Mouse (Mus musculus): ENCODE measurements around the gene Tor1aip2. TPM values are rescaled to one million over a fixed set of nuclear protein-coding genes. Genes with fewer than 3 reads are reported as not detected.

Gene Tor1aip2
- polyA plus RNA-seq, 1 experiment from 2014 or later, result 53.9 TPM

DNA sequence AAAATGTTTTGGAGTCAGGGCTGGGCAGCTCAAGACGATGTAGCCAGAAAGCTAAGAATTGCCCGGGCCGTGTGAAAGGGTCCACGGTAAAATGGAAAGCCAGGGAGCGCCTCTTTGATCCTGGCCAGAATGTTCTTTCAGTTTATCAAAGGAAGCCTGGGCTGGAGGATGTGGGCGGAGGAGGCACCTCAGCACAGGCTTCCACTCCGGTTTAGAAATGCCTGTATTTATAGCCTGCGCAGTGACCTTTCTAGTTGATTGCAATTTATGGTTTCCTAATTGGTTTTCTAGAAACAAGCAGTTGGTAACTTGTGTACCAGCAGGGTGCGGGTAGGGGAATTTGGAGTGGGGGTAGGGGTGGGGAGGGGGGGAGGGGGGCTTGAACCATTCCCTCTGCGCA lies 73.2 kb downstream of the Tor1aip2 start:
- no peaks in the 10 kb centered on the region for H3K4me1 ChIP-seq (ENCODE audit: control insufficient read depth, low read depth, low read length)
- no peaks in the 10 kb centered on the region for H3K9me3 ChIP-seq (replicated peaks; ENCODE audit: control insufficient read depth, low read length)
- no peaks in the 10 kb centered on the region for H3K27me3 ChIP-seq (ENCODE audit: control insufficient read depth, insufficient read depth, low read depth, low read length)
- H3K4me2 ChIP-seq (ENCODE audit: low read depth, low read length), result no peak overlapping the region
- no peaks in the 10 kb centered on the region for H3K36me3 ChIP-seq (ENCODE audit: control insufficient read depth, insufficient read depth)
- WGBS (ENCODE audit: insufficient replicate concordance), result 24% methylated on average over 10 of the region's 10 CpGs
- H3K9ac ChIP-seq (ENCODE audit: low read depth, low read length), result no peak overlapping the region
- no peak overlapping the region for H3K4me3 ChIP-seq (ENCODE audit: low read depth, low read length)
- no peak for ATAC-seq (ENCODE audit: low read depth)
- no peak overlapping the region for H3K27ac ChIP-seq (ENCODE audit: low read length)

GRCm38 (mm10) chr1:156111090-156111489 lies 75.9 kb downstream of the Tor1aip2 start:
- Histone ChIP-seq H3K4me3 (ENCODE audit: low read depth, low read length) (no peak overlapping the region), H3K9me3 (replicated peaks; ENCODE audit: control insufficient read depth, low read length) (no peaks in the 10 kb centered on the region), H3K4me2 (ENCODE audit: low read depth, low read length) (no peak overlapping the region), H3K27ac (ENCODE audit: low read length) (no peak overlapping the region), H3K27me3 (ENCODE audit: control insufficient read depth, insufficient read depth, low read depth, low read length) (no peaks in the 10 kb centered on the region), H3K9ac (ENCODE audit: low read depth, low read length) (no peak overlapping the region), H3K36me3 (ENCODE audit: control insufficient read depth, insufficient read depth) (no peaks in the 10 kb centered on the region), H3K4me1 (ENCODE audit: control insufficient read depth, low read depth, low read length) (peaks cover 6% of the 10 kb centered on the region)
- no peak for ATAC-seq (ENCODE audit: low read depth)
- WGBS (ENCODE audit: insufficient replicate concordance), result 70% methylated on average over 9 of the region's 9 CpGs

DNA sequence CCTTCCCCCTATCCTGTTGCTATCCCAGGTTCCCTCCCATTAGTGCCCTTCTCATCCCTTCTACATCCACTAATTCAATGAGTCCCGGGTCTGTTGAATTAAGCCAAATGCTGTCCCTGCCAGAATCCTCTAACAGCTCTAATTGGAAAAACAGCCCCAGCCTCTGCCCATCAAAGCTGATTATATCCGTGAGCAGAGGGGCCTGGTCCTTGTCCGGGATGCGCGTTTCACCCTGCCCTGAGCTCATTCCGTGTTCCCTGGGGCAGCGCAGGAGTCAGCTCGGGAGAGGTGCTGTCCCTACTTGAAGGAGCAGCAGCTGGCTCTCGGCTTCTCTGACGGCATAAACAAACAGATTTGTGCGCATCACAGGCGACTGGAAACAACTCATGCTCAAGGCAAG lies 76.5 kb downstream of the Tor1aip2 start:
- H3K36me3 ChIP-seq (ENCODE audit: control insufficient read depth, insufficient read depth), result no peaks in the 10 kb centered on the region
- H3K4me3 ChIP-seq (ENCODE audit: low read depth, low read length), result no peak overlapping the region
- H3K9me3 ChIP-seq (replicated peaks; ENCODE audit: control insufficient read depth, low read length), result no peaks in the 10 kb centered on the region
- H3K9ac ChIP-seq (ENCODE audit: low read depth, low read length), result no peak overlapping the region
- no peak overlapping the region for H3K4me2 ChIP-seq (ENCODE audit: low read depth, low read length)
- H3K27ac ChIP-seq (ENCODE audit: low read length), result no peak overlapping the region
- no peaks in the 10 kb centered on the region for H3K27me3 ChIP-seq (ENCODE audit: control insufficient read depth, insufficient read depth, low read depth, low read length)
- ATAC-seq (ENCODE audit: low read depth), result no peak
- WGBS (ENCODE audit: insufficient replicate concordance), result 62% methylated on average over 12 of the region's 12 CpGs
- peaks cover 6% of the 10 kb centered on the region for H3K4me1 ChIP-seq (ENCODE audit: control insufficient read depth, low read depth, low read length)

- H3K4me3 ChIP-seq (ENCODE audit: low read depth, low read length), result no peak overlapping the region
- no peak overlapping the region for H3K27ac ChIP-seq (ENCODE audit: low read length)
- 70% methylated on average over 7 of the region's 7 CpGs for WGBS (ENCODE audit: insufficient replicate concordance)
- no peaks in the 10 kb centered on the region for H3K9me3 ChIP-seq (replicated peaks; ENCODE audit: control insufficient read depth, low read length)
- H3K9ac ChIP-seq (ENCODE audit: low read depth, low read length), result no peak overlapping the region
- no peaks in the 10 kb centered on the region for H3K36me3 ChIP-seq (ENCODE audit: control insufficient read depth, insufficient read depth)
- no peak overlapping the region for H3K4me2 ChIP-seq (ENCODE audit: low read depth, low read length)
- H3K4me1 ChIP-seq (ENCODE audit: control insufficient read depth, low read depth, low read length), result peaks cover 6% of the 10 kb centered on the region
- H3K27me3 ChIP-seq (ENCODE audit: control insufficient read depth, insufficient read depth, low read depth, low read length), result no peaks in the 10 kb centered on the region
- no peak for ATAC-seq (ENCODE audit: low read depth)
Measured at GRCm38 (mm10) chr1:156112142-156112541, 76.9 kb downstream of the Tor1aip2 start.

DNA sequence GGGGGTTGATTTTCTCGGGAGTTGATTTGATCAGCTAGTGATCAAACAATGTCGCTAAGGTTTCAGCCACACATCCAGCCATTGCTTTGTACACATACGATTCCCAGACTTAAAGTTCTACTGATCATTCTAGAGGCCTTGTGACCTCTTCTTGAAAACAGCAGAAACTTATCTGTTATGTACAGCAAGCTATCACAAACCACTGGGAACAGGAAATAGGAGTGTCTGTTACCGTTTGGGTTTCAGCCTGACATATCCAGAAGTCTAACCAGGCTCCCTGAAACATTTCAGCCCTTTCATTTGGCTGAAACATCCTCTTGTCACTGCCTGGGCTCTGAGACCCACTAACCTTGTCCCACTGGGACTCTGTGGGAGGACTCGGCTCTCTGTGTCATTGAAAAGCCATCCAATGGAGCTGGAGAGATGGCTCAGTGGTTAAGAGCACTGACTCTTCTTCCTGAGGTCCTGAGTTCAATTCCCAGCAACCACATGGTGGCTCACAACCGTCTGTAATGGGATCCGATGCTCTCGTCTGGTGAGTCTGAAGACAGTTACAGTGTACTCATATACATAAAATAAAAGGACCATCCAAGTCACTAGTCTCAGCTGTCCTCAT lies 78.8 kb downstream of the Tor1aip2 start:
- no peak overlapping the region for H3K4me3 ChIP-seq (ENCODE audit: low read depth, low read length)
- H3K27ac ChIP-seq (ENCODE audit: low read length), result no peak overlapping the region
- WGBS (ENCODE audit: insufficient replicate concordance), result 20% methylated on average over 8 of the region's 8 CpGs
- no peaks in the 10 kb centered on the region for H3K9me3 ChIP-seq (replicated peaks; ENCODE audit: control insufficient read depth, low read length)
- no peaks in the 10 kb centered on the region for H3K36me3 ChIP-seq (ENCODE audit: control insufficient read depth, insufficient read depth)
- H3K4me2 ChIP-seq (ENCODE audit: low read depth, low read length), result no peak overlapping the region
- no peaks in the 10 kb centered on the region for H3K27me3 ChIP-seq (ENCODE audit: control insufficient read depth, insufficient read depth, low read depth, low read length)
- H3K9ac ChIP-seq (ENCODE audit: low read depth, low read length), result no peak overlapping the region
- no peak; the same call in 1 of the 2 replicates for ATAC-seq (ENCODE audit: low read depth)
- peaks cover 6% of the 10 kb centered on the region for H3K4me1 ChIP-seq (ENCODE audit: control insufficient read depth, low read depth, low read length)

- no peak overlapping the region for H3K4me2 ChIP-seq (ENCODE audit: low read depth, low read length)
- H3K4me3 ChIP-seq (ENCODE audit: low read depth, low read length), result no peak overlapping the region
- H3K36me3 ChIP-seq (ENCODE audit: control insufficient read depth, insufficient read depth), result no peaks in the 10 kb centered on the region
- 15% methylated on average over 3 of the region's 3 CpGs for WGBS (ENCODE audit: insufficient replicate concordance)
- H3K4me1 ChIP-seq (ENCODE audit: control insufficient read depth, low read depth, low read length), result peaks cover 6% of the 10 kb centered on the region
- H3K9me3 ChIP-seq (replicated peaks; ENCODE audit: control insufficient read depth, low read length), result no peaks in the 10 kb centered on the region
- H3K27me3 ChIP-seq (ENCODE audit: control insufficient read depth, insufficient read depth, low read depth, low read length), result no peaks in the 10 kb centered on the region
- H3K27ac ChIP-seq (ENCODE audit: low read length), result no peak overlapping the region
- no peak overlapping the region for H3K9ac ChIP-seq (ENCODE audit: low read depth, low read length)
- ATAC-seq (ENCODE audit: low read depth), result no peak
Measured at GRCm38 (mm10) chr1:156116770-156117169, 81.6 kb downstream of the Tor1aip2 start.

Other genes with a start within 250 kb of the Tor1aip2 start
- gene Qsox1, start 222.5 kb upstream of the Tor1aip2 start, polyA plus RNA-seq (2015; fragmentation: Nextera tagmentation; extraction: Ambion mirVana), result 42.8 and 51.2 TPM in 2 replicates
- gene Cep350, start 62.1 kb upstream of the Tor1aip2 start, polyA plus RNA-seq (2015; fragmentation: Nextera tagmentation; extraction: Ambion mirVana), result 4.1 and 4.4 TPM in 2 replicates
- gene Tor1aip1, start 1.1 kb downstream of the Tor1aip2 start, polyA plus RNA-seq (2015; fragmentation: Nextera tagmentation; extraction: Ambion mirVana), result 18.6 and 19.1 TPM in 2 replicates
- gene Fam163a, start 169.6 kb downstream of the Tor1aip2 start, polyA plus RNA-seq (2015; fragmentation: Nextera tagmentation; extraction: Ambion mirVana), result 0.02 TPM in 2 replicates